Mouse (Mus musculus) erythroid progenitor cell, adult 5-6 weeks (primary cell): ENCODE results near the gene Sertad3. TPM values are rescaled to one million over a fixed set of nuclear protein-coding genes. Genes with fewer than 3 reads are reported as not detected.

Source experiments
- ATAC-seq: replicated peaks from 2 replicates; pipeline ENCODE4 v1.8.0; 2016; ENCODE audit warnings: moderate number of reproducible peaks, mild to moderate bottlenecking, moderate TSS enrichment, inconsistent platforms; ENCODE audit not compliant: poor library complexity, low FRiP score, severe bottlenecking
- total RNA-seq, 2 experiments: library from RNA; stranded (forward) in 1 of 2; stranded (reverse) in 1 of 2; fragments of 150-400 nt in 1 of 2; fragments of 186-747, 209-891 nt in 1 of 2; gene quantifications; 2 replicates each; pipeline versions ENCODE4 v1.2.3 to v1.2.4; 2015 to 2017; ENCODE audit warnings: low replicate concordance in 2 of 2

Sertad3 gene
- total RNA-seq, 2 experiments from 2014 or later: 9.2 to 14.8 TPM

DNA sequence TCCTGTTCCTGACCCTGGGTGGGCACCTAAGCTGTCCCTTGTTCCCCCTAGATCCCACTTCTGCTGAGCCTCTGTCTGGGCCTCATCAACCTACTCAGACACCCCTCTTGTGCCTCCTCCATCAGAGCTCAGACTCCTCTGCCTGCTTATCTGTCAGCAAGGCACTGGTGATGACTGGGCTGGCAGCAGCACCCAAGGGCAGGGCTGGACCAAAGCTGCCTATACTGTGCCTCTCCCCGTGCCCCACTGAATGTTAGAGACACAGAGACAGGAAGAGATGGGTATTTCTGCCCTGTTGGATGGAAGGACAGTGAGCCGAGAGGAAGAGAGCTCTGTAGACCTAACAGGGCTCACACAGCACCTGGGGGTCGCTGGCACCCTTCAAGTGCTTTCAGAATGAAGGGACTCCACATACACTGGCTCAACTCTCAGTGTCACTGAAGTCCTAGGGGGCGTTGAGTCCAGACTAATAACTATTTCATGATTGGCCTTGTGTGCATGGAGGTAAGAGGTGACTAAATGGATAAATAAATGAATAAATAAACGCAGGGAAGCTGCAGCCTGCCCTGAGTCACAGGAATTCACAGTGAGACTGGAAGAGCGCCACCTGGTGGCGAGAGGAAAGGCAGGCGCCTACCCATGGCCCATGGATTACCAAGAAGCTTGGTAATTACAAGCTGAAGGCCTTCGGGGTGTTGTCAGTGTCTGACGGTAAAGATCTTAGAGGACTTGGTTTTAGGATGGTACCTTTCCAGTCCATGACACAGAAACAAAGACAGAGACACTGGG is 52.7 kb downstream of the Sertad3 start:
- peak; percentile 92 for ATAC-seq

Other genes with a start within 250 kb of the Sertad3 start
- gene Itpkc, start 245.1 kb upstream of the Sertad3 start, total RNA-seq (2015; ENCODE audit: low replicate concordance): 1.8 and 4.2 TPM in 2 replicates
- gene Itpkc, start 245.1 kb upstream of the Sertad3 start, total RNA-seq (2017; ENCODE audit: low replicate concordance): 0.39 and 5.4 TPM in 2 replicates
- 2.9 TPM in 1 of 2 replicates, not detected in the other for gene Coq8b, start 240.7 kb upstream of the Sertad3 start, total RNA-seq (2015; ENCODE audit: low replicate concordance)
- 7.7 TPM in 1 of 2 replicates, not detected in the other for gene Coq8b, start 240.7 kb upstream of the Sertad3 start, total RNA-seq (2017; ENCODE audit: low replicate concordance)
- gene Numbl, start 215.3 kb upstream of the Sertad3 start, total RNA-seq (2015; ENCODE audit: low replicate concordance): 0.72 TPM in 1 of 2 replicates, not detected in the other
- gene Numbl, start 215.3 kb upstream of the Sertad3 start, total RNA-seq (2017; ENCODE audit: low replicate concordance): under 0.01 and 2.0 TPM in 2 replicates
- not detected in 2 replicates for gene Ltbp4, start 136.1 kb upstream of the Sertad3 start, total RNA-seq (2015; ENCODE audit: low replicate concordance)
- gene Ltbp4, start 136.1 kb upstream of the Sertad3 start, total RNA-seq (2017; ENCODE audit: low replicate concordance): 0.61 TPM in 1 of 2 replicates, not detected in the other
- 11.5 and 20.5 TPM in 2 replicates for gene Shkbp1, start 117.7 kb upstream of the Sertad3 start, total RNA-seq (2015; ENCODE audit: low replicate concordance)
- gene Shkbp1, start 117.7 kb upstream of the Sertad3 start, total RNA-seq (2017; ENCODE audit: low replicate concordance): 4.7 and 5.1 TPM in 2 replicates
- 8.0 TPM in 1 of 2 replicates, not detected in the other for gene Gm20479, start 116.3 kb upstream of the Sertad3 start, total RNA-seq (2015; ENCODE audit: low replicate concordance)
- not detected in 2 replicates for gene Gm20479, start 116.3 kb upstream of the Sertad3 start, total RNA-seq (2017; ENCODE audit: low replicate concordance)
- gene Sptbn4, start 26.1 kb upstream of the Sertad3 start, total RNA-seq (2015; ENCODE audit: low replicate concordance): not detected in 2 replicates
- 0.08 and 0.13 TPM in 2 replicates for gene Sptbn4, start 26.1 kb upstream of the Sertad3 start, total RNA-seq (2017; ENCODE audit: low replicate concordance)
- 538 and 642 TPM in 2 replicates for gene Blvrb, start 25.8 kb upstream of the Sertad3 start, total RNA-seq (2015; ENCODE audit: low replicate concordance)
- 484 and 602 TPM in 2 replicates for gene Blvrb, start 25.8 kb upstream of the Sertad3 start, total RNA-seq (2017; ENCODE audit: low replicate concordance)
- 1.7 and 6.8 TPM in 2 replicates for gene Sertad1, start 13.1 kb downstream of the Sertad3 start, total RNA-seq (2015; ENCODE audit: low replicate concordance)
- 5.5 and 7.0 TPM in 2 replicates for gene Sertad1, start 13.1 kb downstream of the Sertad3 start, total RNA-seq (2017; ENCODE audit: low replicate concordance)
- 0.36 and 0.42 TPM in 2 replicates for gene Prx, start 25.6 kb downstream of the Sertad3 start, total RNA-seq (2015; ENCODE audit: low replicate concordance)
- 1.4 and 5.1 TPM in 2 replicates for gene Prx, start 25.6 kb downstream of the Sertad3 start, total RNA-seq (2017; ENCODE audit: low replicate concordance)
- not detected in 2 replicates for gene Hipk4, start 49.5 kb downstream of the Sertad3 start, total RNA-seq (2015; ENCODE audit: low replicate concordance)
- not detected in 2 replicates for gene Hipk4, start 49.5 kb downstream of the Sertad3 start, total RNA-seq (2017; ENCODE audit: low replicate concordance)
- gene Pld3, start 79.5 kb downstream of the Sertad3 start, total RNA-seq (2015; ENCODE audit: low replicate concordance): 43.2 and 88.0 TPM in 2 replicates
- 19.1 and 26.3 TPM in 2 replicates for gene Pld3, start 79.5 kb downstream of the Sertad3 start, total RNA-seq (2017; ENCODE audit: low replicate concordance)
- gene 2310022A10Rik, start 79.5 kb downstream of the Sertad3 start, total RNA-seq (2015; ENCODE audit: low replicate concordance): 11.2 and 18.9 TPM in 2 replicates
- 1.6 and 6.8 TPM in 2 replicates for gene 2310022A10Rik, start 79.5 kb downstream of the Sertad3 start, total RNA-seq (2017; ENCODE audit: low replicate concordance)
- 28.5 and 59.9 TPM in 2 replicates for gene Akt2, start 117.8 kb downstream of the Sertad3 start, total RNA-seq (2015; ENCODE audit: low replicate concordance)
- 25.1 and 48.1 TPM in 2 replicates for gene Akt2, start 117.8 kb downstream of the Sertad3 start, total RNA-seq (2017; ENCODE audit: low replicate concordance)
- not detected in 2 replicates for gene Ttc9b, start 180.1 kb downstream of the Sertad3 start, total RNA-seq (2015; ENCODE audit: low replicate concordance)
- gene Ttc9b, start 180.1 kb downstream of the Sertad3 start, total RNA-seq (2017; ENCODE audit: low replicate concordance): not detected in 2 replicates
- 0.72 and 6.7 TPM in 2 replicates for gene Map3k10, start 200.8 kb downstream of the Sertad3 start, total RNA-seq (2015; ENCODE audit: low replicate concordance)
- 0.13 TPM in 1 of 2 replicates, not detected in the other for gene Map3k10, start 200.8 kb downstream of the Sertad3 start, total RNA-seq (2017; ENCODE audit: low replicate concordance)
- not detected in 2 replicates for gene Zfp607b, start 215.6 kb downstream of the Sertad3 start, total RNA-seq (2015; ENCODE audit: low replicate concordance)
- gene Zfp607b, start 215.6 kb downstream of the Sertad3 start, total RNA-seq (2017; ENCODE audit: low replicate concordance): 1.7 TPM in 1 of 2 replicates, not detected in the other